Mouse (Mus musculus) embryo, embryonic 9.5 days (tissue): ENCODE results near the gene Mpi.

Source experiments
- DNase-seq: peaks from one replicate; pipeline ENCODE4 v3.0.0-alpha.2; 2017; ENCODE audit errors: extremely low spot score

The Mpi gene

GRCm38 (mm10) chr9:57523754-57524153, 28.8 kb downstream of the Mpi start:
- DNase-seq = peak; percentile 39

GRCm38 (mm10) chr9:57522861-57523246, 29.7 kb downstream of the Mpi start:
- no peak for DNase-seq

GRCm38 (mm10) chr9:57522114-57522860, 30.3 kb downstream of the Mpi start:
- no peak for DNase-seq

GRCm38 (mm10) chr9:57521056-57521911, 31.3 kb downstream of the Mpi start, which contains the start of gene Cox5a:
Gene Cox5a (plus strand): TSS chr9:57521274.
- peak; percentile 90 for DNase-seq

GRCm38 (mm10) chr9:57520375-57521055, 32.0 kb downstream of the Mpi start:
- no peak for DNase-seq

GRCm38 (mm10) chr9:57517113-57517512, 35.5 kb downstream of the Mpi start:
- DNase-seq = peak; percentile 75

GRCm38 (mm10) chr9:57510577-57510976, 42.0 kb downstream of the Mpi start:
- DNase-seq = no peak

GRCm38 (mm10) chr9:57505700-57506099, 46.9 kb downstream of the Mpi start:
- DNase-seq = peak; percentile 49

- DNase-seq = no peak
These were observed 47.7 kb downstream of the Mpi start for GRCm38 (mm10) chr9:57504891-57505290.

- peak; percentile 54 for DNase-seq
These were observed 48.2 kb downstream of the Mpi start for GRCm38 (mm10) chr9:57504381-57504700.

- peak; percentile 74 for DNase-seq
These were observed 48.8 kb downstream of the Mpi start, which contains the start of gene Rpp25 for GRCm38 (mm10) chr9:57503622-57504380. Gene Rpp25 (plus strand): TSS chr9:57504026.

- peak; percentile 51 for DNase-seq
These were observed 49.5 kb downstream of the Mpi start for GRCm38 (mm10) chr9:57502911-57503621.

GRCm38 (mm10) chr9:57501861-57502260, 50.7 kb downstream of the Mpi start:
- peak; percentile 45 for DNase-seq

- DNase-seq = no peak
These were observed 51.1 kb downstream of the Mpi start for GRCm38 (mm10) chr9:57501452-57501851.

GRCm38 (mm10) chr9:57498536-57498935, 54.0 kb downstream of the Mpi start:
- no peak for DNase-seq

GRCm38 (mm10) chr9:57497236-57497635, 55.3 kb downstream of the Mpi start:
- DNase-seq = no peak

- DNase-seq = no peak
These were observed 57.6 kb downstream of the Mpi start for GRCm38 (mm10) chr9:57494970-57495369.
